Mouse (Mus musculus) heart, embryonic 12.5 days (tissue): ENCODE data around the gene Actc1. TPM values are rescaled to one million over a fixed set of nuclear protein-coding genes. Genes with fewer than 3 reads are reported as not detected.
A peak's percentile ranks its signal among the peaks of the same experiment; 100 is the strongest.

Experiments
- ATAC-seq: fragments of 200-750 bp; cut with Nextera tagmentation; 2 replicates; pipeline ENCODE4 v1.8.0; 2017; ENCODE audit warnings: moderate TSS enrichment, moderate library complexity; ENCODE audit not compliant: insufficient number of reproducible peaks, low FRiP score
- H3K27ac ChIP-seq: fragments of 300-500 bp; sonication (generic); 2 replicates; pipeline ENCODE4 v1.5.1; 2016; ENCODE audit warnings: mild to moderate bottlenecking, moderate library complexity; ENCODE audit not compliant: poor library complexity, severe bottlenecking
- H3K27me3 ChIP-seq: fragments of 300-500 bp; sonication (generic); replicated peaks from 2 replicates; pipeline ENCODE4 v1.6.1; 2016; ENCODE audit warnings: mild to moderate bottlenecking, moderate library complexity
- H3K36me3 ChIP-seq: fragments of 300-500 bp; sonication (generic); 2 replicates; pipeline ENCODE4 v1.6.1; 2016; ENCODE audit warnings: mild to moderate bottlenecking, moderate library complexity
- H3K4me1 ChIP-seq: fragments of 300-500 bp; sonication (generic); replicated peaks from 2 replicates; pipeline ENCODE4 v1.6.1; 2016; ENCODE audit warnings: mild to moderate bottlenecking
- H3K4me2 ChIP-seq: fragments of 300-500 bp; sonication (generic); 2 replicates; pipeline ENCODE4 v1.6.1; 2016; ENCODE audit warnings: mild to moderate bottlenecking, moderate library complexity
- H3K4me3 ChIP-seq: fragments of 300-500 bp; sonication (generic); 2 replicates; pipeline ENCODE4 v1.5.1; 2016; ENCODE audit warnings: mild to moderate bottlenecking
- H3K9ac ChIP-seq: fragments of 300-500 bp; sonication (generic); 2 replicates; pipeline ENCODE4 v1.6.1; 2016; ENCODE audit warnings: mild to moderate bottlenecking, moderate library complexity
- H3K9me3 ChIP-seq: fragments of 300-500 bp; sonication (generic); replicated peaks from 2 replicates; pipeline ENCODE4 v1.6.1; 2016; ENCODE audit warnings: mild to moderate bottlenecking, moderate library complexity
- WGBS: fragments of 180-500 bp; shearing (Covaris S2); methylation state at CpG from one replicate; pipeline ENCODE4 v1.1.7; 2016; 5-methylcytosine and 5-hydroxymethylcytosine counted together
- polyA plus RNA-seq: library from polyadenylated mRNA; unstranded; fragments of >200 nt; fragmentation: Nextera tagmentation; extraction: Ambion mirVana; gene quantifications from 2 replicates; pipeline ENCODE4 v1.2.1, GENCODE M21; 2016

Gene Actc1
- polyA plus RNA-seq, 1 experiment from 2014 or later, result 12,061 TPM

DNA sequence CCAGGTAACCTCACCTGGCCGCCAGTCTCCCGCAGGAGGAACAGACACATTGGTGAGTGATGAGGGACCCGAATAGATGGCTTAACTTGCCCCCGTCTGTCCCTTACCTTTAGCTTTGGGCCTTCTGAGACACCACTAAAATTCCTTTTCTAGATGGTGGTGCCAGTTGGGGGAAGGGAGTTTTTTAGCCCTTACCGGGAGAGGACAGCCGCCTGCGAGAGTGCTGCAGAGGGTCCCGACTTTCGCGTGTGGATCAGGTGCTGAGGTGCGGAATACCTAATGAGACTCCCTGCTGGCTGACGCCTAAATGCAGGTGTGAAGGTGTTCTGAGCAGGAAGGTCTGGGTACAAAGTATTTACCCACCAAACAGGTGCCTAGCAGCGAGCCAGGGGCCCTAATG, 39.5 kb downstream of the Actc1 start:
- no peak overlapping the region for H3K9ac ChIP-seq
- under 1% methylated on average over 13 of the region's 13 CpGs for WGBS

GRCm38 (mm10) chr2:114013295-114013771, 40.0 kb downstream of the Actc1 start, which contains the start of gene Gjd2:
Gene Gjd2, minus strand, starts transcription at chr2:114013619.
- ATAC-seq, result peak; percentile 55; the same call in 1 of the 2 replicates
- Histone ChIP-seq H3K9ac (peak within 1 kb of the TSS; percentile 6; the same call in 1 of the 2 replicates), H3K9me3 (no peaks in the 10 kb centered on the region), H3K27ac (no peak within 1 kb of the TSS), H3K4me3 (peak within 1 kb of the TSS; percentile 55), H3K27me3 (peaks cover 46% of the 10 kb centered on the region), H3K4me2 (peak within 1 kb of the TSS; percentile 95), H3K4me1 (peaks cover 11% of the 10 kb centered on the region), H3K36me3 (no peaks in the 10 kb centered on the region)
- under 1% methylated on average over 56 of the region's 60 CpGs for WGBS

More for the DNA sequence above, 39.5 kb downstream of the Actc1 start:
- Histone ChIP-seq H3K4me2 (peak overlapping the region; percentile 95), H3K27ac (no peak overlapping the region), H3K36me3 (no peaks in the 10 kb centered on the region), H3K9me3 (no peaks in the 10 kb centered on the region), H3K4me3 (peak overlapping the region; percentile 55), H3K4me1 (peaks cover 11% of the 10 kb centered on the region), H3K27me3 (peaks cover 46% of the 10 kb centered on the region)
- no peak for ATAC-seq

GRCm38 (mm10) chr2:114012749-114013211, 40.6 kb downstream of the Actc1 start:
- H3K9ac ChIP-seq, result no peak overlapping the region
- H3K36me3 ChIP-seq, result no peaks in the 10 kb centered on the region
- H3K4me3 ChIP-seq, result peak overlapping the region; percentile 55
- WGBS, result 5% methylated on average over 19 of the region's 19 CpGs
- H3K27me3 ChIP-seq, result peaks cover 46% of the 10 kb centered on the region
- ATAC-seq, result 0 out of 2 replicates have a peak, but pooled peaks have one; percentile 25
- no peaks in the 10 kb centered on the region for H3K9me3 ChIP-seq
- H3K27ac ChIP-seq, result no peak overlapping the region
- peaks cover 11% of the 10 kb centered on the region for H3K4me1 ChIP-seq
- peak overlapping the region; percentile 95 for H3K4me2 ChIP-seq

DNA sequence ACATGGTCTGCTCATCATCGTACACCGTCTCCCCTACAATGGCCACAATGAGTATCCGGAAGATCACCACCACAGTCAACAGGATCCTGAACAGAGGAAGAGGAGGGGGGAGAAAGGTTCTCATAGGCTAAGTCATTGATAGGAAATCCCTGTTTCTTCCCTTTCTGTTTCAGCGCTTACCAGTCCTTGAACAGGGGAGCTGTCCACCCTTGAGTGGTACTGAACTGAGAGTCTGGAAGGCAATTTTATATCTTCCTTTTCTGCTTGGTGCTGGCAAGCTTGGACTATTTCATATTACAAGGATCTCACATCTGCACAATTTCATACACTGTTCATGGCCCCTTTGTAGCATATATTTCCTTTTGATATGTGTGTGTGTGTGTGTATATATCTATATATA, 41.5 kb downstream of the Actc1 start:
- Histone ChIP-seq H3K9ac (no peak overlapping the region), H3K4me3 (no peak overlapping the region), H3K4me1 (peaks cover 11% of the 10 kb centered on the region), H3K27me3 (peaks cover 38% of the 10 kb centered on the region), H3K4me2 (no peak overlapping the region), H3K27ac (no peak overlapping the region), H3K9me3 (no peaks in the 10 kb centered on the region), H3K36me3 (no peaks in the 10 kb centered on the region)
- ATAC-seq, result no peak
- WGBS, result 40% methylated on average over 4 of the region's 4 CpGs

GRCm38 (mm10) chr2:114008321-114008720, 45.0 kb downstream of the Actc1 start:
- ATAC-seq, result no peak
- Histone ChIP-seq H3K4me1 (peaks cover 3% of the 10 kb centered on the region), H3K9me3 (no peaks in the 10 kb centered on the region), H3K27ac (no peak overlapping the region), H3K27me3 (peaks cover 10% of the 10 kb centered on the region), H3K36me3 (no peaks in the 10 kb centered on the region), H3K4me2 (no peak overlapping the region), H3K9ac (no peak overlapping the region), H3K4me3 (no peak overlapping the region)
- WGBS, result 78% methylated on average over 2 of the region's 2 CpGs

GRCm38 (mm10) chr2:113997484-113997883, 55.9 kb downstream of the Actc1 start:
- Histone ChIP-seq H3K4me1 (no peaks in the 10 kb centered on the region), H3K4me3 (no peak overlapping the region), H3K27ac (no peak overlapping the region), H3K9ac (no peak overlapping the region), H3K27me3 (no peaks in the 10 kb centered on the region), H3K9me3 (no peaks in the 10 kb centered on the region), H3K36me3 (no peaks in the 10 kb centered on the region), H3K4me2 (no peak overlapping the region)
- 55% methylated on average over 8 of the region's 8 CpGs for WGBS
- no peak for ATAC-seq

Other genes with a start within 250 kb of the Actc1 start
- gene Scg5, start 224.4 kb downstream of the Actc1 start, polyA plus RNA-seq, result 0.36 and 1.1 TPM in 2 replicates
- 38.1 and 38.5 TPM in 2 replicates for gene Arhgap11a, start 204.9 kb downstream of the Actc1 start, polyA plus RNA-seq
- 0.10 TPM in 1 of 2 replicates, not detected in the other for gene Gjd2, start 39.9 kb downstream of the Actc1 start, polyA plus RNA-seq
- 32.5 and 36.3 TPM in 2 replicates for gene Aqr, start 133.5 kb upstream of the Actc1 start, polyA plus RNA-seq
- gene Zfp770, start 147.9 kb upstream of the Actc1 start, polyA plus RNA-seq, result 3.6 and 3.8 TPM in 2 replicates